Mouse (Mus musculus) activated CD4-positive, CD25-positive, alpha-beta regulatory T cell, adult 4 months (primary cell): Measurements from ENCODE around the gene Rnf180. TPM values are rescaled to one million over a fixed set of nuclear protein-coding genes. Genes with fewer than 3 reads are reported as not detected.

Experiments used
- ATAC-seq: one replicate; pipeline ENCODE4 v1.8.0; 2017
- polyA plus RNA-seq, 2 experiments: library from polyadenylated mRNA; unstranded; fragments of 100-300 nt; shearing (Covaris generic); gene quantifications; one replicate each; pipeline ENCODE4 v1.2.1; 2017

Rnf180 gene
- polyA plus RNA-seq, 2 experiments from 2014 or later = 0.27 TPM; not detected in 1

- no peak for ATAC-seq
These were observed 172.5 kb downstream of the Rnf180 start for GRCm38 (mm10) chr13:105122092-105122491.

GRCm38 (mm10) chr13:105121617-105122016, 173.0 kb downstream of the Rnf180 start:
- no peak for ATAC-seq

GRCm38 (mm10) chr13:105111599-105111998, 183.0 kb downstream of the Rnf180 start:
- no peak for ATAC-seq

GRCm38 (mm10) chr13:105104385-105104784, 190.2 kb downstream of the Rnf180 start:
- no peak for ATAC-seq

GRCm38 (mm10) chr13:105100705-105101104, 193.9 kb downstream of the Rnf180 start:
- ATAC-seq = no peak

- ATAC-seq = no peak
These were observed 198.3 kb downstream of the Rnf180 start for GRCm38 (mm10) chr13:105096316-105096715.

- ATAC-seq = no peak
These were observed 205.3 kb downstream of the Rnf180 start for GRCm38 (mm10) chr13:105089276-105089675.

GRCm38 (mm10) chr13:105081862-105082261, 212.8 kb downstream of the Rnf180 start, which contains the start of gene 4933425L06Rik:
TSS of gene 4933425L06Rik (plus strand) at chr13:105082122.
- no peak for ATAC-seq

Other genes starting within 250 kb of the Rnf180 start
- gene Rgs7bp, start 239.9 kb downstream of the Rnf180 start, polyA plus RNA-seq = not detected
- not detected for gene 4933425L06Rik, start 212.7 kb downstream of the Rnf180 start, polyA plus RNA-seq
- not detected for gene Htr1a, start 148.8 kb upstream of the Rnf180 start, polyA plus RNA-seq